Comparison of ENCODE assay signal across 11 mouse cellular contexts in the genomic region with DNA sequence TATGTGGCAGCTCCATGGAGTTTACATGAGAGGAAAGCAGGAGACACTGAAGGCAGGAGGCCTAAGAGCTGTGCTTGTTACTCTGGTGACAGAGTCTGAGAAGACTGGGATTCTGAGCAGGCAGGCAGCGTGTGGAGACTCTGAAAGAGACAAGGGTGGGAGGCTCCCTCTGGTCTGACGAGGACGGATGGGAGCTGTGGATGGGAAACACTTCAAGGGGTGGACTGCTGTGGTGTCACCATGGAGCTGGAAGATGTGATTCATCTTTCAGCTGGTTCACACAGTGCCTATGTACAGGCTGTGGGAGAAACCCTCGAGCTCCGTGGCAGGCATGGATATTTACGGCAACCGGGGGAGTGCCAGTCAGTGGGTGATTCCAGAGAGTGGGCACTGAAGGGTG. TPM values are rescaled to one million over a fixed set of nuclear protein-coding genes. Genes with fewer than 3 reads are reported as not detected.
A peak's percentile ranks its signal among the peaks of the same experiment; 100 is the strongest.
DNase-seq lines count a peak whose midpoint lies in the region; ATAC-seq lines count a peak whose summit lies in the region.
"Had no signal": no experiment of that assay in that cellular context is flagged by ENCODE, and none has a peak within 500 bp of the region (broad histone marks: within the 10 kb centered on the region; RNA-seq: fewer than 3 reads in every experiment).

No protein-coding gene starts in this region.

- H3K27me3 ChIP-seq in limb, embryonic 12.5 days: no peaks in the 10 kb centered on the region
- no peaks in the 10 kb centered on the region for H3K27me3 ChIP-seq in limb, embryonic 10.5 days (ENCODE audit: low read depth, poor library complexity, severe bottlenecking)
- H3K27me3 ChIP-seq in limb, embryonic 13.5 days: no peaks in the 10 kb centered on the region
- no peaks in the 10 kb centered on the region for H3K27me3 ChIP-seq in kidney, embryonic 16.5 days (ENCODE audit: insufficient read depth, low read length)
- H3K27me3 ChIP-seq: kidney, embryonic 15.5 days had no signal

- H3K9ac ChIP-seq in limb, embryonic 12.5 days (replicated peaks): no peak overlapping the region
- H3K9ac ChIP-seq in limb, embryonic 13.5 days: peak overlapping the region; percentile 39; the same call in 1 of the 2 replicates
- no peak overlapping the region for H3K9ac ChIP-seq in kidney, embryonic 16.5 days (replicated peaks; ENCODE audit: low read length)
- H3K9ac ChIP-seq: kidney, embryonic 15.5 days had no signal

- 76% methylated on average over 7 of the region's 7 CpGs for WGBS in limb, embryonic 12.5 days
- WGBS in limb, embryonic 10.5 days: 64% methylated on average over 7 of the region's 7 CpGs
- 71% methylated on average over 7 of the region's 7 CpGs for WGBS in limb, embryonic 13.5 days
- WGBS in kidney, embryonic 16.5 days: 45% methylated on average over 7 of the region's 7 CpGs

- no peak for DNase-seq in limb, embryonic 10.5 days (ENCODE audit: low spot score)
- peak; percentile 44 to 45 for DNase-seq in frontal cortex, postnatal 14 days (ENCODE audit: low spot score in 2 of 2)
- DNase-seq in right cerebral cortex, postnatal 14 days: peak; percentile 35
- no peak for DNase-seq in gastrocnemius, postnatal 36 days
- no peak for DNase-seq in B cell, adult 2 months
- DNase-seq: cerebellum, adult 11 months had no signal

- peaks cover 40% of the 10 kb centered on the region for H3K36me3 ChIP-seq in limb, embryonic 12.5 days
- no peaks in the 10 kb centered on the region for H3K36me3 ChIP-seq in limb, embryonic 10.5 days
- H3K36me3 ChIP-seq in limb, embryonic 13.5 days: peaks cover 41% of the 10 kb centered on the region; the same call in 1 of the 2 replicates
- peaks cover 6% of the 10 kb centered on the region; the same call in 1 of the 2 replicates for H3K36me3 ChIP-seq in kidney, embryonic 16.5 days (ENCODE audit: insufficient read depth, low read length)

- ATAC-seq in limb, embryonic 12.5 days (ENCODE audit: insufficient number of reproducible peaks, insufficient read depth, low FRiP score, low TSS enrichment, low read depth): no peak
- ATAC-seq in limb, embryonic 13.5 days (ENCODE audit: low FRiP score, low read depth): no peak
- ATAC-seq in kidney, embryonic 16.5 days (ENCODE audit: low FRiP score, low TSS enrichment): no peak

- intact Hi-C loops in gastrocnemius, postnatal 36 days (cut with DNase I): no loop called here

- H3K4me2 ChIP-seq in limb, embryonic 12.5 days: no peak overlapping the region
- H3K4me2 ChIP-seq in limb, embryonic 13.5 days (replicated peaks): no peak overlapping the region
- H3K4me2 ChIP-seq in kidney, embryonic 16.5 days (replicated peaks; ENCODE audit: low read depth, low read length): no peak overlapping the region
- H3K4me2 ChIP-seq: kidney, embryonic 15.5 days had no signal

- H3K4me3 ChIP-seq in limb, embryonic 12.5 days (replicated peaks): no peak overlapping the region
- H3K4me3 ChIP-seq in limb, embryonic 10.5 days: no peak overlapping the region
- no peak overlapping the region for H3K4me3 ChIP-seq in limb, embryonic 13.5 days
- H3K4me3 ChIP-seq in kidney, embryonic 16.5 days (ENCODE audit: low read length): no peak overlapping the region
- H3K4me3 ChIP-seq: kidney, embryonic 15.5 days had no signal

- H3K27ac ChIP-seq in limb, embryonic 12.5 days: peak overlapping the region; percentile 32; the same call in 1 of the 2 replicates
- no peak overlapping the region for H3K27ac ChIP-seq in limb, embryonic 10.5 days
- no peak overlapping the region; the same call in 1 of the 2 replicates for H3K27ac ChIP-seq in limb, embryonic 13.5 days
- no peak overlapping the region for H3K27ac ChIP-seq in kidney, embryonic 16.5 days (ENCODE audit: low read length)
- H3K27ac ChIP-seq: kidney, embryonic 15.5 days; macrophage had no signal

- H3K9me3 ChIP-seq in limb, embryonic 12.5 days: no peaks in the 10 kb centered on the region
- no peaks in the 10 kb centered on the region for H3K9me3 ChIP-seq in limb, embryonic 10.5 days (replicated peaks)
- H3K9me3 ChIP-seq in limb, embryonic 13.5 days: no peaks in the 10 kb centered on the region
- no peaks in the 10 kb centered on the region for H3K9me3 ChIP-seq in kidney, embryonic 16.5 days (ENCODE audit: low read length)
- H3K9me3 ChIP-seq: kidney, embryonic 15.5 days had no signal

- peaks cover 19% of the 10 kb centered on the region for H3K4me1 ChIP-seq in limb, embryonic 12.5 days (replicated peaks)
- 0 out of 2 replicates have a peak, but pooled peaks cover 7% of the 10 kb centered on the region for H3K4me1 ChIP-seq in limb, embryonic 10.5 days
- H3K4me1 ChIP-seq in limb, embryonic 13.5 days: peaks cover 26% of the 10 kb centered on the region
- no peaks in the 10 kb centered on the region for H3K4me1 ChIP-seq in kidney, embryonic 16.5 days (ENCODE audit: insufficient read depth, low read length)

RNA-seq across cellular contexts. Expression of a gene that starts 30.9 kb away (rescaled TPM):
- polyA plus RNA-seq in limb, embryonic 12.5 days (2016; fragmentation: Nextera tagmentation; extraction: Ambion mirVana): 20.1 and 21.1 TPM in 2 replicates
- polyA plus RNA-seq in limb, embryonic 10.5 days (2016; fragmentation: Nextera tagmentation; extraction: Ambion mirVana): 6.0 and 10.9 TPM in 2 replicates
- 20.0 and 20.5 TPM in 2 replicates for polyA plus RNA-seq in limb, embryonic 13.5 days (2015; fragmentation: Nextera tagmentation; extraction: Ambion mirVana)
- polyA plus RNA-seq in kidney, embryonic 16.5 days (2015; fragmentation: Nextera tagmentation; extraction: Ambion mirVana): 11.4 and 12.3 TPM in 2 replicates
- 1 to 10 TPM; 3.4 to 3.8 TPM for total RNA-seq in gastrocnemius, postnatal 36 days (2021)

Comparison
In these comparisons a context has a peak if more than half of its experiments do, and no peak if none do; other contexts are left out.
1. DNase-seq: peak in frontal cortex, postnatal 14 days (2 of 2) and right cerebral cortex, postnatal 14 days (single experiment); none in limb, embryonic 10.5 days (single experiment), gastrocnemius, postnatal 36 days (0 of 2) and B cell, adult 2 months (0 of 2).